Mouse (Mus musculus) heart, postnatal 10 days (tissue): ENCODE data around the gene Trim11. TPM values are rescaled to one million over a fixed set of nuclear protein-coding genes. Genes with fewer than 3 reads are reported as not detected.
"Not testable (repeated sequence)": the region's sequence is repeated elsewhere in the genome, so short reads cannot be mapped to it uniquely, and the experiment has no call there.

Experiments used
- DNase-seq, 2 experiments: peaks; one replicate each; pipeline ENCODE4 v3.0.0; 2021
- intact Hi-C: fragments of 180-260 bp; cut with DNase I; formaldehyde crosslinking; loops from one replicate; pipeline ENCODE4 v1.15.1; 2025
- total RNA-seq, 2 experiments: library from RNA; stranded (reverse); gene quantifications; 2 replicates each; pipeline ENCODE4 v1.2.3; 2021

Gene Trim11
- total RNA-seq = 10 to 100 TPM; 19.9 to 20.8 TPM

GRCm38 (mm10) chr11:58978027-58978705 lies at the start of gene Trim11:
Gene Trim11, plus strand, starts transcription at chr11:58978093.
- DNase-seq = peak; percentile 66 to 80
- intact Hi-C loops = loop anchor here (2.0 kb wide), 1 partner anchor 17 kb away; no protein-coding TSS in a partner anchor

GRCm38 (mm10) chr11:58929055-58929454 lies 48.8 kb upstream of the Trim11 start:
- intact Hi-C loops = loop anchor here (5.0 kb wide), 1 partner anchor 368 kb away; no protein-coding TSS in a partner anchor
- DNase-seq = no peak

- DNase-seq = no peak
- intact Hi-C loops = loop anchor here (5.0 kb wide), 1 partner anchor 368 kb away; no protein-coding TSS in a partner anchor
These were observed 48.3 kb upstream of the Trim11 start for GRCm38 (mm10) chr11:58929641-58930040.

- no peak for DNase-seq
- intact Hi-C loops = no loop called here
These were observed 47.6 kb upstream of the Trim11 start for GRCm38 (mm10) chr11:58930254-58930653.

GRCm38 (mm10) chr11:58931576-58931975 lies 46.3 kb upstream of the Trim11 start:
- intact Hi-C loops = no loop called here
- DNase-seq = no peak

- DNase-seq = no peak
- intact Hi-C loops = loop anchor here (2.0 kb wide), 1 partner anchor 15 kb away; no protein-coding TSS in a partner anchor
These were observed 40.0 kb upstream of the Trim11 start for GRCm38 (mm10) chr11:58937909-58938308.

- DNase-seq = peak; percentile 94 to 95
- intact Hi-C loops = loop anchor here (2.0 kb wide), 1 partner anchor 14 kb away; no protein-coding TSS in a partner anchor
These were observed 39.4 kb upstream of the Trim11 start, which contains the start of gene Rnf187 for GRCm38 (mm10) chr11:58938322-58939087. Gene Rnf187, minus strand, starts transcription at chr11:58938916.

GRCm38 (mm10) chr11:58939088-58939439 lies 38.8 kb upstream of the Trim11 start:
- intact Hi-C loops = loop anchor here (2.0 kb wide), 1 partner anchor 14 kb away; no protein-coding TSS in a partner anchor
- no peak for DNase-seq

GRCm38 (mm10) chr11:58944136-58944535 lies 33.8 kb upstream of the Trim11 start:
- intact Hi-C loops = no loop called here
- DNase-seq = no peak

- intact Hi-C loops = no loop called here
- no peak for DNase-seq
These were observed 30.6 kb upstream of the Trim11 start for GRCm38 (mm10) chr11:58947306-58947705.

- DNase-seq = peak in 1 of 2 experiments; percentile 18
These were observed 29.9 kb upstream of the Trim11 start for GRCm38 (mm10) chr11:58947798-58948528.

GRCm38 (mm10) chr11:58948542-58949479 lies 29.1 kb upstream of the Trim11 start, which contains the start of gene Hist3h2ba:
Gene Hist3h2ba, plus strand, starts transcription at chr11:58948920.
- intact Hi-C loops = no loop called here
- peak; percentile 51 to 63 for DNase-seq

More at GRCm38 (mm10) chr11:58947798-58948528, 29.9 kb upstream of the Trim11 start:
- intact Hi-C loops = no loop called here

- DNase-seq = no peak
- intact Hi-C loops = no loop called here
These were observed 28.1 kb upstream of the Trim11 start for GRCm38 (mm10) chr11:58949480-58950431.

GRCm38 (mm10) chr11:58951210-58951609 lies 26.7 kb upstream of the Trim11 start:
- intact Hi-C loops = no loop called here

GRCm38 (mm10) chr11:58953351-58954169 lies 24.3 kb upstream of the Trim11 start:
- no peak for DNase-seq
- intact Hi-C loops = loop anchor here (2.0 kb wide), 1 partner anchor 15 kb away; the partner anchor contains the start of gene Rnf187

More at GRCm38 (mm10) chr11:58951210-58951609, 26.7 kb upstream of the Trim11 start:
- no peak for DNase-seq

GRCm38 (mm10) chr11:58954170-58954419 lies 23.8 kb upstream of the Trim11 start:
- intact Hi-C loops, DNase-seq: not testable (repeated sequence)

- intact Hi-C loops = no loop called here
These were observed 23.3 kb upstream of the Trim11 start, which contains the start of the genes Hist3h2a and Trim17 for GRCm38 (mm10) chr11:58954420-58955142. Gene Hist3h2a, plus strand, starts transcription at chr11:58954685. Gene Trim17, plus strand, starts transcription at chr11:58954685.

More at GRCm38 (mm10) chr11:58954420-58955142, 23.3 kb upstream of the Trim11 start, which contains the start of the genes Hist3h2a and Trim17:
- DNase-seq = peak; percentile 91 to 93
